Mouse (Mus musculus) liver, embryonic 11.5 days (tissue): ENCODE measurements around the gene Bhmt. TPM values are rescaled to one million over a fixed set of nuclear protein-coding genes. Genes with fewer than 3 reads are reported as not detected.
A peak's percentile ranks its signal among the peaks of the same experiment; 100 is the strongest.

Experiments used
- ATAC-seq: fragments of 200-750 bp; cut with Nextera tagmentation; replicated peaks from 2 replicates; pipeline ENCODE4 v1.8.0; 2017; ENCODE audit warnings: moderate number of reproducible peaks, mild to moderate bottlenecking, moderate TSS enrichment, moderate library complexity; ENCODE audit not compliant: low FRiP score
- DNase-seq: peaks from one replicate; pipeline ENCODE4 v3.0.0-alpha.2; 2017; ENCODE audit warnings: low spot score
- H3K27ac ChIP-seq: fragments of 300-500 bp; sonication (generic); 2 replicates; pipeline ENCODE4 v1.5.1; 2014; ENCODE audit warnings: mild to moderate bottlenecking, low read depth, low read length, control low read depth
- H3K27me3 ChIP-seq: fragments of 300-500 bp; sonication (generic); replicated peaks from 2 replicates; pipeline ENCODE4 v1.6.1; 2014; ENCODE audit warnings: low read length, mixed read lengths; ENCODE audit not compliant: control insufficient read depth, insufficient read depth
- H3K36me3 ChIP-seq: fragments of 300-500 bp; sonication (generic); 2 replicates; pipeline ENCODE4 v1.6.1; 2014; ENCODE audit warnings: mild to moderate bottlenecking, low read length, moderate library complexity, mixed read lengths; ENCODE audit not compliant: control insufficient read depth, insufficient read depth
- H3K4me1 ChIP-seq: fragments of 300-500 bp; sonication (generic); replicated peaks from 2 replicates; pipeline ENCODE4 v1.6.1; 2014; ENCODE audit warnings: low read length, mixed read lengths; ENCODE audit not compliant: control insufficient read depth, insufficient read depth
- H3K4me2 ChIP-seq: fragments of 300-500 bp; sonication (generic); 2 replicates; pipeline ENCODE4 v1.6.1; 2014; ENCODE audit warnings: mild to moderate bottlenecking, control low read depth, moderate library complexity
- H3K4me3 ChIP-seq: fragments of 300-500 bp; sonication (generic); 2 replicates; pipeline ENCODE4 v1.5.1; 2014; ENCODE audit warnings: low read depth, low read length, control low read depth
- H3K9ac ChIP-seq: fragments of 300-500 bp; sonication (generic); 2 replicates; pipeline ENCODE4 v1.6.1; 2014; ENCODE audit warnings: low read depth, low read length, control low read depth
- H3K9me3 ChIP-seq: fragments of 300-500 bp; sonication (generic); 2 replicates; pipeline ENCODE4 v1.6.1; 2016; ENCODE audit warnings: low read length, inconsistent platforms, mixed read lengths; ENCODE audit not compliant: control insufficient read depth
- WGBS: fragments of 180-500 bp; shearing (Covaris S2); extraction: QIAGEN DNeasy Blood & Tissue Kit; methylation state at CpG from one replicate; pipeline ENCODE4 v1.1.7; 2014; 5-methylcytosine and 5-hydroxymethylcytosine counted together
- polyA plus RNA-seq: library from polyadenylated mRNA; unstranded; fragments of >200 nt; fragmentation: Nextera tagmentation; extraction: Ambion mirVana; gene quantifications from 2 replicates; pipeline ENCODE4 v1.2.1, GENCODE M21; 2014

Bhmt gene
- polyA plus RNA-seq, 1 experiment from 2014 or later: 23.4 TPM

GRCm38 (mm10) chr13:93667586-93667985, 29.8 kb upstream of the Bhmt start:
- H3K4me3 ChIP-seq: no peak overlapping the region
- no peaks in the 10 kb centered on the region for H3K27me3 ChIP-seq
- H3K9ac ChIP-seq: no peak overlapping the region
- 79% methylated on average over 4 of the region's 4 CpGs for WGBS
- DNase-seq: no peak
- no peak overlapping the region for H3K4me2 ChIP-seq
- H3K36me3 ChIP-seq: no peaks in the 10 kb centered on the region
- no peaks in the 10 kb centered on the region for H3K9me3 ChIP-seq
- no peak overlapping the region for H3K27ac ChIP-seq
- H3K4me1 ChIP-seq: no peaks in the 10 kb centered on the region
- no peak for ATAC-seq

GRCm38 (mm10) chr13:93657941-93658340, 20.2 kb upstream of the Bhmt start:
- Histone ChIP-seq H3K36me3 (no peaks in the 10 kb centered on the region), H3K27ac (no peak overlapping the region), H3K9me3 (no peaks in the 10 kb centered on the region), H3K9ac (no peak overlapping the region), H3K4me3 (no peak overlapping the region), H3K4me1 (no peaks in the 10 kb centered on the region), H3K4me2 (no peak overlapping the region), H3K27me3 (no peaks in the 10 kb centered on the region)
- 75% methylated on average over 5 of the region's 5 CpGs for WGBS
- ATAC-seq: no peak
- no peak for DNase-seq

DNA sequence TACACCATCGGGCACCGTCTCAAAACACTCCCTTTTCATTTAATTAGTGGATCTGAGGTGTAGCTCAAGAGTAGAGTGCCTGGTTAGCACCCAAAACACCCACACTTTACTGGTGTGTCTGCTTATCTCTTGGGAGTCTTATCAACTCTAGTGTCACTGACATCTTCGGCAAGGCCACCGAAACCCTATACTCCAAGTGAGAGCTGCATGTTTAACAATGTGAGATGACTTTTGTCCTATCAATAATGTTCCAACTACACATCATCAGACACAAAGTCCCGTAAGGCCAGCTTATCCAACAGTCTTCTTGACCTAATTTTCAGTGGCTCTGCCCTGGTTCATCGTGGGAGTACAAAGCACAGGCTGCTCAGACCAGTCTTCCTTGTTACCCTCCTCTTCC, 15.6 kb upstream of the Bhmt start:
- no peak overlapping the region for H3K27ac ChIP-seq
- no peak for DNase-seq
- no peak overlapping the region for H3K4me3 ChIP-seq
- no peaks in the 10 kb centered on the region for H3K4me1 ChIP-seq
- H3K9me3 ChIP-seq: no peaks in the 10 kb centered on the region
- no peaks in the 10 kb centered on the region for H3K36me3 ChIP-seq
- H3K4me2 ChIP-seq: no peak overlapping the region
- ATAC-seq: no peak
- no peak overlapping the region for H3K9ac ChIP-seq
- 72% methylated on average over 6 of the region's 6 CpGs for WGBS
- no peaks in the 10 kb centered on the region for H3K27me3 ChIP-seq

DNA sequence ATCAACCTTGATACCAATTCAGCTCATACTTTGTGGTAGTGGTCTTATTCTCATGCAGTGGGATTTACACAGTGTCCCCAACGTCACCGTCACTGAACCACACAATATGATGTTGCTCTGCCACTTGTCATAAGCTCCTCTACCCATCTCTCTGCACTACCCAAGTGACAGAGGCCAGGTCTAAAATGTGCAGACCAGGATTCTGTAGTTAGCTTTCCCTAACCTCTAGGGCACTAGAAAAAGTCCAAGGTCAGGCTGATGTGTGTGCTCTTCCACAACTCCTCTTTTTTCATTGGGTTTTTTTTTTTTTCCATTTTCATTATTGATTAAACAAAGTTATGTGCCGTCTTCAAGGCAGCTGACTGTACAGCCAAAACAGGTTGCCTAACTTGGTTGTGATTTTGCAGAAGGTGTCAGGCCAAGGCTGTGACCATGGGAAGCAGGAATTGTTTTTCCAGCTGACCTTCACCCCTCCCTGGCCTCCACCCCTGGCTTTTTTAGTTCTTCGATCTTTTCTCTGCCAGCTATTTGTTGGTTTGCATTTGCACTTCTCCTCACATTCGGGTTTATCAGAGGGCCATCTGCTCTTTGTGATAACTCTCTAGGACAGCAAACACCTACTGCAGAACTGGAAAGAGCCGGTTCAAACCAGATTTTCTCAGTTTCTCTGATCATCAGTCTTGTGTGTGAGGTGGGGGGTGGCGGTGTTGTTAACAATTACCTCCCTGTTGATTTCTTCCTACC, 10.8 kb upstream of the Bhmt start:
- H3K4me1 ChIP-seq: no peaks in the 10 kb centered on the region
- DNase-seq (no peak), ATAC-seq (peak; percentile 53)
- no peak overlapping the region for H3K9ac ChIP-seq
- H3K36me3 ChIP-seq: no peaks in the 10 kb centered on the region
- no peak overlapping the region for H3K4me2 ChIP-seq
- no peaks in the 10 kb centered on the region for H3K9me3 ChIP-seq
- peak overlapping the region; percentile 82; the same call in 1 of the 2 replicates for H3K27ac ChIP-seq
- no peak overlapping the region for H3K4me3 ChIP-seq
- no peaks in the 10 kb centered on the region for H3K27me3 ChIP-seq
- 63% methylated on average over 7 of the region's 7 CpGs for WGBS

DNA sequence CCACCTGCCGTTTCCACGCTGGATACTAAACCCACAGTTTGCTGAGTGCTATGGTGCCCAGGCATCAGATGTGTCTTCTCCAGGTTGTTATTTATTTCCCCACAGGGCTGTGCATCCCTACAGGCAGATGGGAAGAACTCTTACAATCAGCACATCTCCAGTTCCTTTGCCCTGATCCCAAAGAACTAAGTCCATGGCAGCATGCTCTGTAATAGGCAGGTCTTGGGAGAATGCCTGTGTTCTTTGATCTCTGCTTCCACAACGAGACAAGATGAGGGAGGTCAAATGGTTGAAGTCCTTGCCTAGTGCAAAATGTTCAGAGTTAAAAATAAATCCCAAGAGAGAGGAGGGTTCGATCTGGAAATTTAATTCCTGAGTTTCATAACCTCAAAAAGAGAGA, 1.9 kb upstream of the Bhmt start:
- H3K4me1 ChIP-seq: no peaks in the 10 kb centered on the region
- WGBS: 63% methylated on average over 4 of the region's 4 CpGs
- no peak for ATAC-seq

DNA sequence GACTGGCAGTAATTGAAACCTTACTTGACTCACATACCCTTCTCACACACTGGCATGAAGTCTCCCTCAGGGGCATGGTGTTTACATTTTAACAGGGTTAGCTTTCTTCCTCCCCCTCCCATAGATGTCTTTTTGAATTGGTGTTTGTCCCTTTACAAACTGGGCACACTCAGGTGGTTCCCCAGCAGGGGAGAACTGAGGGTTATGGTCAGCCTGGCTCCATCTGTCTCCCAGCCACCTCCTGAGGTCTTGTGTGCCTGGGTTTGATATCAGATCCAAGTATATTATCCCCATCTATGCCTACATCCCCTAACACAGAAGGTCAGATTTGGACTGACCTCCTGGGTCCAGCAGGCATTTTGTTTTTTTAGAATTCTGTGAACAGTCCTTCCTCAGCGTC, 1.2 kb downstream of the Bhmt start:
- WGBS: 65% methylated on average over 1 of the region's 1 CpGs
- Histone ChIP-seq H3K36me3 (no peaks in the 10 kb centered on the region), H3K4me3 (no peak overlapping the region), H3K4me2 (peak overlapping the region; percentile 29; the same call in 1 of the 2 replicates), H3K4me1 (no peaks in the 10 kb centered on the region), H3K9ac (no peak overlapping the region), H3K27me3 (no peaks in the 10 kb centered on the region), H3K27ac (0 out of 2 replicates have a peak overlapping the region, but pooled peaks have one; percentile 19), H3K9me3 (no peaks in the 10 kb centered on the region)
- ATAC-seq: no peak
- DNase-seq: no peak

More for the DNA sequence above, 1.9 kb upstream of the Bhmt start:
- no peak for DNase-seq
- no peaks in the 10 kb centered on the region for H3K36me3 ChIP-seq
- no peak overlapping the region for H3K9ac ChIP-seq
- no peak overlapping the region for H3K4me2 ChIP-seq
- no peak overlapping the region for H3K27ac ChIP-seq
- H3K4me3 ChIP-seq: no peak overlapping the region
- no peaks in the 10 kb centered on the region for H3K27me3 ChIP-seq
- H3K9me3 ChIP-seq: no peaks in the 10 kb centered on the region

DNA sequence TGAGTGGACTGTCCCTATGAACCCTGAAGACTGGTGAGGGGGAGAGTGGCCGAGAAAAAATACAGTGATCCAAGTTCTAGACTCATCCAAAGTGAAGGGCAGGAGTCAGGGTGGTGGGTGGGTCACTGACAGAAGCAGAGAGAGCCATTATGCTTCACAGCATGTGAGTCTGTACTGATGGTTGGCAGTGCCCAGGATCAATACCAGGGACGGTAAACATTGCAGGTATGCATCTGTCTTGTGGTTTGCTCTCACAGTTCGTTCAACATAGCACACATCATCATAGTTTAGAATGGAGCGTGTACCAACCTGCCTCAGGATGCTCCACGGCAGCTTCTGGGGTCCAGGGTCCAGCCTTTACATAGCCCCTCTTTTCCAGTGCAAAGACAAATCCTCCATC, 4.8 kb downstream of the Bhmt start:
- no peak overlapping the region for H3K4me2 ChIP-seq
- DNase-seq: no peak
- no peaks in the 10 kb centered on the region for H3K27me3 ChIP-seq
- H3K9me3 ChIP-seq: no peaks in the 10 kb centered on the region
- no peaks in the 10 kb centered on the region for H3K4me1 ChIP-seq
- ATAC-seq: no peak
- no peak overlapping the region for H3K9ac ChIP-seq
- no peaks in the 10 kb centered on the region for H3K36me3 ChIP-seq
- H3K27ac ChIP-seq: no peak overlapping the region
- 72% methylated on average over 5 of the region's 5 CpGs for WGBS
- H3K4me3 ChIP-seq: no peak overlapping the region

DNA sequence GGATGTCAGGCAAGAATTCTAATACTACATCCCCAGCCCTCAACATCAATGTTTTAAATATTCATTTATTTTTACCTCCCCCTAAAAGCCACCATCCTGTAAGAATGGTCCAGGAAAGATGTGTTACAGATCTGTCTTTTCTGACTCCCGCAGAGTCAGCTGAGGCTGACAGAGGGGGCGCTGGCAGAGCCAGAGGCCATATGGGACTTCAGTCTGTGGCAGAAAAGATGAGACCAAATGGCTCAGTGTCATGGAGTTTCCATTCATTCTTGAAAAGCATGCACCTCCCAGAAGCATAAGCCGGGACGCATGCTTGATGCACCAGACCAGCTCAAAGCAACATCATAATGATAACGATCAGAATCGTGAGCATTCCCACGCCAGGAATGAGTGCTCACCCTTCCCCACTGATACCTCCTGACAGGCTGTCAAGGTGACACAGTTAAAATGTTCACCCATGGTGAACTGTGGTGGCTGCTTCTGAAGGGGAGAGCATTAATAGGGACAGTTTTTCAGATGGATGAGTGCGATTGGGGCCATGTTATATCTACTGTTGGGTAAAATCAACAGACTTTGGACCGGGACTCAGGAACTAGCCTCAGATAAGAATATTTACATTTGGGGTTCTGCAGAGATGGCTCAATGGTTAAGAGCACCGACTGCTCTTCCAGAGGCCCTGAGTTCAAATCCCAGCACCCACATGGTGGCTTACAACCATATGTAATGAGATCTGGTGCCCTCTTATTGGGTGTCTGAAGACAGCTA, 6.6 kb downstream of the Bhmt start:
- Histone ChIP-seq H3K4me1 (no peaks in the 10 kb centered on the region), H3K9me3 (no peaks in the 10 kb centered on the region), H3K9ac (no peak overlapping the region), H3K36me3 (no peaks in the 10 kb centered on the region), H3K4me2 (no peak overlapping the region), H3K27ac (no peak overlapping the region), H3K4me3 (no peak overlapping the region), H3K27me3 (no peaks in the 10 kb centered on the region; the same call in 1 of the 2 replicates)
- WGBS: 71% methylated on average over 10 of the region's 10 CpGs
- no peak for DNase-seq
- no peak for ATAC-seq
